In genomic region chr3:102335146-102335545, GRCm38 (mm10) we compare ENCODE assay signal across 9 mouse cellular contexts.
DNase-seq lines count a peak whose midpoint lies in the region; ATAC-seq and TF ChIP-seq lines count a peak whose summit lies in the region.
"Had no signal": no experiment of that assay in that cellular context is flagged by ENCODE, and none has a peak within 500 bp of the region (broad histone marks: within the 10 kb centered on the region; RNA-seq: fewer than 3 reads in every experiment).

No protein-coding gene starts in this region.

- DNase-seq in kidney, adult 11 months: peak; percentile 23
- no peak for DNase-seq in G1E (ENCODE audit: low spot score)
- peak; percentile 70 to 75 for DNase-seq in cerebellum, postnatal 10 days
- peak; percentile 56 to 75 for DNase-seq in heart, adult 2 months
- peak; percentile 25 for DNase-seq in layer of hippocampus, adult 9-10 months (ENCODE audit: low spot score)
- peak; percentile 56 for DNase-seq in retina, postnatal 1 day
- no peak for DNase-seq in spleen, adult 12 weeks (ENCODE audit: low spot score)

- no peaks in the 10 kb centered on the region for H3K36me3 ChIP-seq in kidney, embryonic 15.5 days
- no peaks in the 10 kb centered on the region for H3K36me3 ChIP-seq in G1E (replicated peaks)
- H3K36me3 ChIP-seq in heart, adult 2 months (ENCODE audit: control insufficient read depth, insufficient read depth, low read length): no peaks in the 10 kb centered on the region
- H3K36me3 ChIP-seq: limb, embryonic 13.5 days had no signal

- peak; percentile 55 for TF ChIP-seq CTCF in G1E (IDR thresholded peaks at IDR 0.05; ENCODE audit: low read depth, low read length)
- TF ChIP-seq CTCF in heart, adult 2 months (IDR thresholded peaks at IDR 0.05): peak; percentile 95

- 74% methylated on average over 3 of the region's 3 CpGs for WGBS in kidney, embryonic 15.5 days
- 78% methylated on average over 3 of the region's 3 CpGs for whole genome bisulfite sequencing in heart, adult 2 months

- no peak overlapping the region for H3K27ac ChIP-seq in kidney, embryonic 15.5 days
- H3K27ac ChIP-seq in heart, adult 2 months: no peak overlapping the region
- H3K27ac ChIP-seq: limb, embryonic 13.5 days had no signal

- no peak overlapping the region for H3K9ac ChIP-seq in kidney, embryonic 15.5 days
- H3K9ac ChIP-seq in heart, adult 2 months (ENCODE audit: low read depth, low read length): no peak overlapping the region
- H3K9ac ChIP-seq: limb, embryonic 13.5 days had no signal

- ATAC-seq in kidney, embryonic 15.5 days (replicated peaks; ENCODE audit: low FRiP score): no peak
- ATAC-seq in G1E (ENCODE audit: extremely low read depth, insufficient number of reproducible peaks, low FRiP score, poor library complexity, severe bottlenecking): no peak

- no peaks in the 10 kb centered on the region for H3K9me3 ChIP-seq in kidney, embryonic 15.5 days (replicated peaks)
- no peaks in the 10 kb centered on the region for H3K9me3 ChIP-seq in G1E (replicated peaks)
- H3K9me3 ChIP-seq: limb, embryonic 13.5 days had no signal

- no peaks in the 10 kb centered on the region for H3K79me2 ChIP-seq in heart, adult 2 months (replicated peaks; ENCODE audit: control insufficient read depth, insufficient read depth, low read length)

- TF ChIP-seq EP300 in heart, adult 2 months (IDR thresholded peaks at IDR 0.05; ENCODE audit: insufficient read depth, low read depth, low read length): peak; percentile 67; the same call in 1 of the 2 replicates

- no peaks in the 10 kb centered on the region for H3K4me1 ChIP-seq in kidney, embryonic 15.5 days
- no peaks in the 10 kb centered on the region for H3K4me1 ChIP-seq in G1E (ENCODE audit: insufficient read depth, low read depth, low read length)
- H3K4me1 ChIP-seq in heart, adult 2 months (ENCODE audit: control insufficient read depth, insufficient read depth, low read length): peaks cover 2% of the 10 kb centered on the region; the same call in 1 of the 2 replicates

- no peak for TF ChIP-seq POLR2A in heart, adult 2 months (IDR thresholded peaks at IDR 0.05; ENCODE audit: insufficient read depth, low read depth, low read length)

- no peaks in the 10 kb centered on the region for H3K27me3 ChIP-seq in kidney, embryonic 15.5 days
- no peaks in the 10 kb centered on the region for H3K27me3 ChIP-seq in G1E (ENCODE audit: insufficient read depth, low read length)
- no peaks in the 10 kb centered on the region for H3K27me3 ChIP-seq in heart, adult 2 months (ENCODE audit: control insufficient read depth, insufficient read depth, low read length)

- no peak overlapping the region for H3K4me3 ChIP-seq in kidney, embryonic 15.5 days (replicated peaks)
- H3K4me3 ChIP-seq in G1E (ENCODE audit: low read depth, low read length): no peak overlapping the region
- no peak overlapping the region for H3K4me3 ChIP-seq in heart, adult 2 months
- H3K4me3 ChIP-seq: limb, embryonic 13.5 days had no signal

- intact Hi-C loops in heart, adult 2 months (cut with DNase I): loop anchor here (1.0 to 10.0 kb wide), 3 partner anchors 136 to 470 kb away; no protein-coding TSS in a partner anchor

- H3K4me2 ChIP-seq in kidney, embryonic 15.5 days: no peak overlapping the region
- H3K4me2 ChIP-seq: limb, embryonic 13.5 days had no signal

Comparison
In these comparisons a context has a peak if more than half of its experiments do, and no peak if none do; other contexts are left out.
1. DNase-seq: peak in kidney, adult 11 months (single experiment), cerebellum, postnatal 10 days (2 of 2), heart, adult 2 months (2 of 2), layer of hippocampus, adult 9-10 months (single experiment) and retina, postnatal 1 day (single experiment); none in G1E (single experiment) and spleen, adult 12 weeks (single experiment).